Mouse (Mus musculus): ENCODE results near the gene Zfp207. TPM values are rescaled to one million over a fixed set of nuclear protein-coding genes. Genes with fewer than 3 reads are reported as not detected.
"Not testable (repeated sequence)": the region's sequence is repeated elsewhere in the genome, so short reads cannot be mapped to it uniquely, and the experiment has no call there.

Gene Zfp207
- polyA plus RNA-seq, 1 experiment from 2014 or later, result 164 TPM

DNA sequence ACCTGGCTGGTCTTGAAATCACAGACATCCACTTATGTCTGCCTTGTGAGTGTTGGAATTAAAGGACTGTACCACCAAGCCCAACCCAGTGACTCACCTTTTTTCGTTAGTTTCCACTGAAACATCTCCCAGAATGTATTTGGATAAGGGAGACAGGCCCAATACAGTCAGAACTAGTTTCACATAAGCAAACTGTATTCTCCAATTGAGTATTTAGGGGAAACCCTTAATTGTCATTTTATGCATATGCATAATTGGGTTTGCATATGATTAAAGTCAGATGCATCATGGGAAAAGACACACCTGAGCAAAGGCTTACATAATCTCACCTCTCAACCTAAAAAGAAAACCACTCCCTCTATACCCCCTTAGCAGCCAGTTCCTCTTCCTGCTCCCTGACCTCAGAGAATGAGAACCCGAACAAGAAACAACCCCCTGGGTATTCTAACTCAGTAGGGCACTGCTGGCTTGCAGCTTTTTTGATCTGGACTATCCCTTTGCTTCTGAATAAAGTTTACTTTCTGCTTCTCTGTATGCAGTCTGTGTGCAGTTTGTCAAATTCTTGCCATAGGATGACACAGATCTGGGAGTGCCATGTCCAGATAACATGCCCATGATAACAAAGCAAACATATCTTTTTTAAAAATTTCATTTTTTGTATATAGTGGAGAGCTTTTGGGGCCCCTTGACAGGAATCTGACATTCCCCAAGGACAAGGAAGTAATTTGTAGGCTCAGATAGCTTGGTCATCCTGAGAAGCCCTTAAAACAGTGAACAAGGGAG, 37.3 kb downstream of the Zfp207 start:
- no peak overlapping the region for H3K27ac ChIP-seq (replicated peaks)
- peaks cover 15% of the 10 kb centered on the region for H3K36me3 ChIP-seq
- 72% methylated on average over 2 of the region's 2 CpGs for WGBS
- H3K4me2 ChIP-seq, result no peak overlapping the region
- peaks cover 4% of the 10 kb centered on the region; the same call in 1 of the 2 replicates for H3K9me3 ChIP-seq
- H3K27me3 ChIP-seq, result no peaks in the 10 kb centered on the region
- ATAC-seq (ENCODE audit: low FRiP score, low read depth), result no peak
- H3K4me3 ChIP-seq, result no peak overlapping the region
- no peaks in the 10 kb centered on the region for H3K4me1 ChIP-seq (replicated peaks)
- H3K9ac ChIP-seq, result no peak overlapping the region

DNA sequence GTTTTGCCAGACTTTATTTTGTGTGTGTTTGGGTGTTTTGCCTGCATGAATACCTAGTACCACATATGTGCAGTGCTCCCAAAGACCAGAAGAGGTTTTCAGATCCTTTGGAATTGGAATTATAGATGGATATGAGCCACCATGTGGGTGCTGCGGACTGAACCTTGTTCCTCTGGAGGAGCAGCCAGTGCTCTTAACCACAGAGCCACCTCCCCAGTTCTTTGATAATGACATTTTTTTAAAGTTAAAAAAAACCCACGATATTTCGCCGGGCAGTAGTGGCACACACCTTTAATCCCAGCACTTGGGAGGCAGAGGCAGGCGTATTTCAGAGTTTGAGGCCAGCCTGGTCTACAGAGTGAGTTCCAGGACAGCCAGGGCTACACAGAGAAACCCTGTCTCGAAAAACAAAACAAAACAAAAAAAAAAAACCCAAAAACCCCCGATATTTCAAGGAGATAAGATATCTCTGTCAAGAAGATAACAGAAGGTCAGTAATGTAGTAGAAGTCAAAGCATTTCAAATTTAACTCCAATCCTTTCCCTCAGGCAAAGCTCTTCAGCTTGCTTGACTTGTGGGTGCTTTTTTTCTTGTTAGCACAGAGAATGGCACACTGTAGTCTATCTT, 38.5 kb downstream of the Zfp207 start:
- H3K4me1 ChIP-seq (replicated peaks), result no peaks in the 10 kb centered on the region
- no peak overlapping the region for H3K4me2 ChIP-seq
- H3K9me3 ChIP-seq, result peaks cover 4% of the 10 kb centered on the region; the same call in 1 of the 2 replicates
- no peak for ATAC-seq (ENCODE audit: low FRiP score, low read depth)
- peaks cover 9% of the 10 kb centered on the region for H3K36me3 ChIP-seq
- no peak overlapping the region for H3K4me3 ChIP-seq
- 89% methylated on average over 7 of the region's 7 CpGs for WGBS
- H3K9ac ChIP-seq, result no peak overlapping the region
- H3K27me3 ChIP-seq, result no peaks in the 10 kb centered on the region
- no peak overlapping the region for H3K27ac ChIP-seq (replicated peaks)

DNA sequence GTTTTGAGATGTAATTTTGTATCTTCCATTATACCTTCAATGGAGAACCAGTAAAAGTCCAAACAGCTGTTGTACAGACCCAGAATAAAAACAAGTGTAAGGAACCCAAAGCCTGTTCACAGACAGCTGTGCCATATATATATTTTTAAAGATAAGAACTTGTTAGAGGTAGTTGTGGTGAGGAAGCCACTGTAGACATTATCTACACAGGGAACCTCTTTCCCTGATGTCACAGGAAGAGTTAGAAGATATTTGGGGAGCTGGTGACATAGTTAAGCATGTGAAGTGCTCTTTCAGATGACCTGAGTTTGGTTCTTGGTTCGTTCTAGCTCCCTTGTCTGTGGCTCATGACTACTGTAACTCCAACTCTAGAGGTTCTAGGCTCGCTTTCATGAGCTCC, 41.6 kb downstream of the Zfp207 start:
- H3K4me3 ChIP-seq, result no peak overlapping the region
- peaks cover 8% of the 10 kb centered on the region for H3K4me1 ChIP-seq (replicated peaks)
- H3K36me3 ChIP-seq, result no peaks in the 10 kb centered on the region
- no peaks in the 10 kb centered on the region for H3K9me3 ChIP-seq
- H3K4me2 ChIP-seq, result no peak overlapping the region
- H3K27me3 ChIP-seq, result no peaks in the 10 kb centered on the region
- ATAC-seq (ENCODE audit: low FRiP score, low read depth), result no peak
- H3K9ac ChIP-seq, result no peak overlapping the region
- H3K27ac ChIP-seq (replicated peaks), result no peak overlapping the region
- WGBS, result 89% methylated on average over 2 of the region's 2 CpGs

DNA sequence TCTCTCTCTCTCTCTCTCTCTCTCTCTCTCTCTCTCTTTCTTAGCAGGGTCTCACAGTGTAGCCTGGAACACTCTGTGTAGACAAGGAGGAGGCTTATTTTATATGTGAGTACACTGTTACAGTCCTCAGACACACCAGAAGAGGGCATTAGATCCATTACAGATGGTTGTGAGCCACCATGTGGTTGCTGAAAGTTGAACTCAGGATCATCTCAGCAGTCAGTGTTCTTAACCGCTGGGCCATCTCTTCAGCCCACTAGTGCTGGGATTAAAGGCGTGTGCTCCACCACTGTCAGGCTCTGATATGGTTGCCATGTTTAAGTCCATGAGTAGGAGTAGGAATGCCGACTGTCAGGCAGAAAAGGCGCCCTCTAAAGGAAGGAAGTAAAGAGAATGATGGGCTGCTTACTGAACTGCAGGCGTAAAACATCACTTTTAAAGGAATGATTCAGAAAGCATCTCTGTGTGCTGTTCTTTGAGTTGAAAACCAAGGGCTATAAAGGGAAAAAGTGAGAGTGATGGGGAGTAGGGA, 42.2 kb downstream of the Zfp207 start:
- H3K9me3 ChIP-seq, result no peaks in the 10 kb centered on the region
- ATAC-seq (ENCODE audit: low FRiP score, low read depth), result no peak
- 65% methylated on average over 5 of the region's 5 CpGs for WGBS

DNA sequence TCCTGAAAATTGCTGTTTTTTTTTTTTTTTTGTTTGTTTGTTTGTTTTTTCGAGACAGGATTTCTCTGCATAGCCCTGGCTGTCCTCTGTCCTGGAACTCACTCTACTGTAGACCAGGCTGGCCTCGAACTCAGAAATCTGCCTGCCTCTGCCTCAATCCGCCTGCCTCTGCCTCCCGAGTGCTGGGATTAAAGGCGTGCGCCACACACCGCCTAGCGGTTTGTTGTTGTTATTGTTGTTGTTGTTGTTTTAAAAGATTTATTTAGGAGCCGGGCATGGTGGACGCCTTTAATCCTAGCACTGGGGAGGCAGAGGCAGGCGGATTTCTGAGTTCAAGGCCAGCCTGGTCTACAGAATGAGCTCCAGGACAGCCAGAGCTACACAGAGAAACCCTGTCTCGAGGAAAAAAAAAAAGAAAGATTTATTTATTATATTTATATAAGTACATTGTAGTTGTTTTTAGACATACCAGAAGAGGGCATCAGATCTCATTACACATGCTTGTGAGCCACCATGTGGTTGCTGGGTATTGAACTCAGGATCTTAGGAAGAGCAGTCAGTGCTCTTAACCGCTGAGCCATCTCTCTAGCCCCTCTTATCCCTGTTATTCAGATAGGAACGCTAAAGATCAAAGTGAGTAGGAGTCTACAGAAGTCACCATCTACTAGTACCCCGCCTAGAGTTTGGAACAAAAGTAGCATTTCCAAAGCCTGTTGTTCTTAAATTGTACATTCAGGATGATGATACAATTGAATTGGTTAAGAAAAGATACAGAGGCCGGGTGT, 43.1 kb downstream of the Zfp207 start:
- WGBS, result 85% methylated on average over 16 of the region's 16 CpGs
- H3K9ac ChIP-seq; H3K4me2 ChIP-seq; H3K27me3 ChIP-seq; H3K9me3 ChIP-seq; H3K27ac ChIP-seq (replicated peaks); H3K36me3 ChIP-seq; ATAC-seq (ENCODE audit: low FRiP score, low read depth); H3K4me3 ChIP-seq: not testable (repeated sequence)
- peaks cover 11% of the 10 kb centered on the region for H3K4me1 ChIP-seq (replicated peaks)

More for the DNA sequence above, 42.2 kb downstream of the Zfp207 start:
- Histone ChIP-seq H3K4me3 (no peak overlapping the region), H3K36me3 (no peaks in the 10 kb centered on the region), H3K27ac (replicated peaks) (no peak overlapping the region), H3K9ac (no peak overlapping the region), H3K4me1 (replicated peaks) (peaks cover 11% of the 10 kb centered on the region), H3K27me3 (no peaks in the 10 kb centered on the region), H3K4me2 (no peak overlapping the region)

DNA sequence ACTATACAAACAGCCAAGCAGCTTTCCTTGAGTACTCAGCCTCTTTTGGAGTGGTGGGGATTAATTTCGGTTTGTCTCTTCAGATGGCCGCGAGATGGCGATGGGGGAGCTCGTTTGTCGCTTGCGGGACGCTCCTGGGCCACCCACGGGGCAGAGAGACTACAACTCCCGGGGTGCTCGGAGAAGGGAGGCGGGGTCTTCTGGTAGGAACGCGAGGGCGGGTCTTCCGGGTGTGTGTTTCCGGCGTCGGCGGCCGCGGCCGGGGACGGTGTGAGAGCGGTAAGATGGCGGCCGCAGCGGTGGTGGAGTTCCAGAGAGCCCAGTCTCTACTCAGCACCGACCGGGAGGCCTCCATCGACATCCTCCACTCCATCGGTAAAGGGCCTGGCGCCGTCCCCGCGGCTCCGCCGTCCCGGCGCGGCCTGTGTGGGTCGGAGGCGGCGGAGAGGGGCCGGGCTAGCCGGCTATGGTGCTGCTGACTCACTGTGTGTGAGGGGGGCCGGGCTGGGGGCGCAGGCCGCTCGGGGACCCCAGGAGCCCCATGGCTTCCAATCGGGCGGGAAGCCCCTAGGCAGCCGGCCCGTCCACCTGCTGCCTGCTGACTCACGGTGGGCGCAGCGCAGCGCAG, 45.4 kb downstream of the Zfp207 start, which contains the start of gene Psmd11:
TSS of gene Psmd11 (plus strand) at position 235 of the 628 bp plus-strand sequence.
- Histone ChIP-seq H3K4me1 (replicated peaks) (peaks cover 11% of the 10 kb centered on the region), H3K27me3 (no peaks in the 10 kb centered on the region), H3K9me3 (no peaks in the 10 kb centered on the region), H3K36me3 (peaks cover 17% of the 10 kb centered on the region), H3K27ac (replicated peaks) (peak within 1 kb of the TSS; percentile 93), H3K4me2 (peak within 1 kb of the TSS; percentile 70), H3K9ac (peak within 1 kb of the TSS; percentile 96), H3K4me3 (peak within 1 kb of the TSS; percentile 95)
- WGBS, result under 1% methylated on average over 51 of the region's 58 CpGs
- peak; percentile 99 for ATAC-seq (ENCODE audit: low FRiP score, low read depth)

DNA sequence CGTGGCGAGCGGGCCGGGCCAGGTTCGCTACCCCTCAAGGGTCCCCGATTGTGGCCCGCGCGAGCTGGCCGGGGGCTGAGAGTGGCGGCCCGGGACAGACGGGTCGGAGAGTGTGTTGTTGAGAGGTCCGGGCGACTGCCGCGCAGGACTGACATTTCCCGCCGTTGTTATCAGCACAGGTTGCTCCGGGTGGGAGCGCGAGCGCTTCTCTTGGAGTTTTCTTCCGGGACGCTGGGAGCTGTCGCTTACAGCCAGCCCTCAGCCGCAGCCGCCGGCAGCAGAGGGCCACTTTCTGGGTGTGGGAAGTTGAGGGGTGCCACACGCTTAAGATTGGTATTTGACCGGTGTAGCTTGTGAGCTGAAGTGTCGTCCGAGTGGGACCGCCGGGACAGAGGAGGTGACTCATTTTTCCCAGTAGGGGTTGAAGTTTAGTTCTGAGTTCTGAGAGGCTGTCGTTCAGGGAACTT, 46.0 kb downstream of the Zfp207 start:
- Histone ChIP-seq H3K27me3 (no peaks in the 10 kb centered on the region), H3K36me3 (peaks cover 18% of the 10 kb centered on the region), H3K4me3 (peak overlapping the region; percentile 95), H3K4me1 (replicated peaks) (peaks cover 11% of the 10 kb centered on the region), H3K4me2 (peak overlapping the region; percentile 70), H3K9ac (peak overlapping the region; percentile 96), H3K27ac (replicated peaks) (peak overlapping the region; percentile 93), H3K9me3 (no peaks in the 10 kb centered on the region)
- WGBS, result under 1% methylated on average over 35 of the region's 37 CpGs
- ATAC-seq (ENCODE audit: low FRiP score, low read depth), result no peak

DNA sequence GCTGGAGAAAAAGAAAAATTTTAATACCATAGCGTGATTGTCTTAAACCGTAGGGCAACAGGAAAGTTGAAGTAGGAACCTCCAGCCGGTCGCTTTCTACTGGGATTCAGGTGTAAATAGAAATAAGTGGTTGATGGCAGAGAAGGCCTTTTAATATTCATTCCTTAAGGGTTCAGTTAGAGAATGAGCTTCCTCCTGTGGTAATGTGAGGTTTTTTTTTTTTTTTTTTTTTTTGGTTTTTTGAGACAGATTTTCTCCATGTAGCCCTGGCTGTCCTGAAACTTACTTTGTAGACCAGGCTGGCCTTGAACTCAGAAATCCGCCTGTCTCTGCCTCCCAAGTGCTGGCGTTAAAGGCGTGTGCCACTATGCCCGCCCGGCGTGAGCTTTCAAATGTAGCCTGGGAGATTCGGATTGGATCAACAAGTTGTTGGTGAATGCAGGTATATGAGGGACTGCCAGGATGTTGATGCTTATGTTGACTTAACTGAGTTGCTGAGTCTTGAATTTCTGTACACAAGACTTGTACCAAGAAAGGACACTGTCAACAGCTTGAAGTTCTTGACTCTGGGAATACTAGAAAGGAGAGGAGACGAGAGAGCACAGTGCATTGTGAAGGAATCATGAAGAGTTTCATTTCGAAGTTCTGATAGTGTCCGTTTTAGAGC, 46.6 kb downstream of the Zfp207 start:
- Histone ChIP-seq H3K27ac (replicated peaks) (no peak overlapping the region), H3K27me3 (no peaks in the 10 kb centered on the region), H3K4me3 (peak overlapping the region; percentile 95), H3K9ac (peak overlapping the region; percentile 96), H3K36me3 (peaks cover 19% of the 10 kb centered on the region), H3K9me3 (no peaks in the 10 kb centered on the region), H3K4me1 (replicated peaks) (peaks cover 11% of the 10 kb centered on the region), H3K4me2 (peak overlapping the region; percentile 70)
- no peak for ATAC-seq (ENCODE audit: low FRiP score, low read depth)
- 63% methylated on average over 14 of the region's 14 CpGs for WGBS

DNA sequence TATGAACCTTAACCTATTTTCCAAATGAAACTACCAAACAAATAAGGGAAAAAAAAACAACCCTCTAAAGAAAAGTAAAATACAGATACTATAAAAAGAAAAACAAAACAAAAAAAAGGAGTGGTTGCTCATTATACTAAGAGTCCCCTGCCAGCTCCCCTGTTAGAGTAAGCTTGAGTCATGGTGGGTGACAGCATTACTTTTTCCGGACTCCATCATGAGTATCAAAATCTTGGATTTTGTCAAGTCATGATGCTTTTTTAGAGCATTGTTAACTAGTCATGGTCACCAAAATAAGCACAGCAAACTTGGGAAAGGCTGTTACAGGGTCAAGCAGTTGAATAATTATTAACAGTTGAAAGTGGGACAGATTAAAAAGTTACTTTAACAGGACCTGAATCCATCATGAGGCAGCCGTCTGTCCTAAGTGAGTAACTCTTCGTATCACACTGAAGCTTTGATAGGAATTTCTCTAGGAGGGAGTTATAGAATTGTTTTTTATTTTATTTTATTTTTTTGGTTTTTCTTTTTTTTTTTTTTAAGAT, 47.4 kb downstream of the Zfp207 start:
- H3K4me1 ChIP-seq (replicated peaks), result peaks cover 11% of the 10 kb centered on the region
- H3K4me2 ChIP-seq, result no peak overlapping the region
- no peak overlapping the region for H3K4me3 ChIP-seq
- no peak for ATAC-seq (ENCODE audit: low FRiP score, low read depth)
- H3K9ac ChIP-seq, result no peak overlapping the region
- WGBS, result 94% methylated on average over 3 of the region's 3 CpGs
- H3K9me3 ChIP-seq, result no peaks in the 10 kb centered on the region
- H3K27ac ChIP-seq (replicated peaks), result no peak overlapping the region
- H3K36me3 ChIP-seq, result peaks cover 23% of the 10 kb centered on the region
- H3K27me3 ChIP-seq, result no peaks in the 10 kb centered on the region

DNA sequence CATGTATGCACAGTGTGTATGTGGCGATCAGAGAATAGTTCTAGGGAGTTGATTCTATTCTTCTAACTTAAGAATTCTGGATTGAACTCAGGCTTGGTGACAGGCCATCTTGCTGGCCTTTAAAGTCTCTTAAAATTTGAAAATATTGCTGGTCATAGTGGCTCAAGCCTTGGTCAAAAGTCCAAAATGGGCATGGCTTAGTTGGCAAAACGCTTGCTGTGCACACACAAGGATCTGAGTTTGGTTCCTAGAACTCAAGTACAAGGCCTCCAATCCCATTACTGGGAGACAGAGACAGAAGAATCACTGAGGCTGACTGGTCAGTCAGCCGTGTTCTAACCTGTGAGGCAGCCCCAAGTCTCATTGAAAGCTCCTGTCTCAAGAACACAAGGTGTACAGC, 63.8 kb downstream of the Zfp207 start:
- no peak for ATAC-seq (ENCODE audit: low FRiP score, low read depth)
- Histone ChIP-seq H3K27me3 (no peaks in the 10 kb centered on the region), H3K4me1 (replicated peaks) (no peaks in the 10 kb centered on the region), H3K4me3 (no peak overlapping the region), H3K9ac (no peak overlapping the region), H3K9me3 (no peaks in the 10 kb centered on the region), H3K4me2 (no peak overlapping the region), H3K36me3 (peaks cover 41% of the 10 kb centered on the region), H3K27ac (replicated peaks) (no peak overlapping the region)
- 95% methylated on average over 3 of the region's 3 CpGs for WGBS

DNA sequence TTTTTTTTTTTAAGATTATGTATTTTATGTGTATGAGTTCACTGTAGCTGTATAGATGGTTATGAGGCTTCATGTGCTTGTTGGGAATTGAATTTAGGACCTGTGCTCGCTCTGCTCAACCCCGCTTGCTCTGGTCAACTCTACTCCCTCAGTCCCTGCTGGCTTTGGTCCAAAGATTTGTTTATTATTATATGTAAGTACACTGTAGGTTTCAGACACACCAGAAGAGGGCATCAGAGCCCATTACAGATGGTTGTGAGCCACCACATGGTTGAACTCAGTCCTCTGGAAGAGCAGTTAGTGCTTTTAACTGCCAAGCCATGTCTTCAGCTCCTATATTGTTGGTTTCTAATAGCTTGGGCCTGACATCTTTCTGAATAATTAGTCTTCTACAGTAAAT, 66.8 kb downstream of the Zfp207 start:
- ATAC-seq (ENCODE audit: low FRiP score, low read depth), result no peak
- no peaks in the 10 kb centered on the region for H3K9me3 ChIP-seq
- no peak overlapping the region for H3K4me2 ChIP-seq
- no peaks in the 10 kb centered on the region for H3K4me1 ChIP-seq (replicated peaks)
- no peak overlapping the region for H3K9ac ChIP-seq
- 98% methylated on average over 2 of the region's 2 CpGs for WGBS
- H3K27me3 ChIP-seq, result no peaks in the 10 kb centered on the region
- no peak overlapping the region for H3K4me3 ChIP-seq
- H3K27ac ChIP-seq (replicated peaks), result no peak overlapping the region
- peaks cover 45% of the 10 kb centered on the region for H3K36me3 ChIP-seq
